Mouse (Mus musculus) stomach, embryonic 16.5 days (tissue): ENCODE measurements around the gene Akt1s1. TPM values are rescaled to one million over a fixed set of nuclear protein-coding genes. Genes with fewer than 3 reads are reported as not detected.

ENCODE experiments used
- ATAC-seq: fragments of 200-750 bp; cut with Nextera tagmentation; 2 replicates; pipeline ENCODE4 v1.8.0; 2017; ENCODE audit warnings: moderate number of reproducible peaks, moderate TSS enrichment; ENCODE audit not compliant: insufficient read depth, low FRiP score
- H3K27ac ChIP-seq: fragments of 300-500 bp; sonication (generic); 2 replicates; pipeline ENCODE4 v1.5.1; 2014; ENCODE audit warnings: low read length
- H3K27me3 ChIP-seq: fragments of 300-500 bp; sonication (generic); 2 replicates; pipeline ENCODE4 v1.6.1; 2014; ENCODE audit warnings: low read length, control low read depth, mixed read lengths; ENCODE audit not compliant: control insufficient read depth, insufficient read depth
- H3K36me3 ChIP-seq: fragments of 300-500 bp; sonication (generic); 2 replicates; pipeline ENCODE4 v1.6.1; 2014; ENCODE audit warnings: low read length; ENCODE audit not compliant: control insufficient read depth, insufficient read depth
- H3K4me1 ChIP-seq: fragments of 300-500 bp; sonication (generic); 2 replicates; pipeline ENCODE4 v1.6.1; 2014; ENCODE audit warnings: low read length, control low read depth, mixed read lengths; ENCODE audit not compliant: control insufficient read depth, insufficient read depth
- H3K4me2 ChIP-seq: fragments of 300-500 bp; sonication (generic); 2 replicates; pipeline ENCODE4 v1.6.1; 2014; ENCODE audit warnings: low read depth, low read length, mixed read lengths
- H3K4me3 ChIP-seq: fragments of 300-500 bp; sonication (generic); replicated peaks from 2 replicates; pipeline ENCODE4 v1.5.1; 2014; ENCODE audit warnings: mild to moderate bottlenecking, low read length
- H3K9ac ChIP-seq: fragments of 300-500 bp; sonication (generic); 2 replicates; pipeline ENCODE4 v1.6.1; 2014; ENCODE audit warnings: low read length
- H3K9me3 ChIP-seq: fragments of 300-500 bp; sonication (generic); replicated peaks from 2 replicates; pipeline ENCODE4 v1.6.1; 2016; ENCODE audit warnings: low read length, control low read depth; ENCODE audit not compliant: control insufficient read depth
- WGBS: fragments of 180-500 bp; shearing (Covaris S2); extraction: QIAGEN DNeasy Blood & Tissue Kit; methylation state at CpG from one replicate; pipeline ENCODE4 v1.1.7; 2014; 5-methylcytosine and 5-hydroxymethylcytosine counted together
- polyA plus RNA-seq: library from polyadenylated mRNA; unstranded; fragments of >200 nt; fragmentation: Nextera tagmentation; extraction: Ambion mirVana; gene quantifications from 2 replicates; pipeline ENCODE4 v1.2.1, GENCODE M21; 2015

Akt1s1 gene
- polyA plus RNA-seq, 1 experiment from 2014 or later = 83.1 TPM

- H3K27ac ChIP-seq = no peak overlapping the region
- 84% methylated on average over 9 of the region's 9 CpGs for WGBS
- no peaks in the 10 kb centered on the region; the same call in 1 of the 2 replicates for H3K27me3 ChIP-seq
- H3K4me1 ChIP-seq = peaks cover 14% of the 10 kb centered on the region
- no peak overlapping the region for H3K4me3 ChIP-seq
- no peaks in the 10 kb centered on the region for H3K36me3 ChIP-seq
- no peak for ATAC-seq
- H3K4me2 ChIP-seq = no peak overlapping the region
- H3K9ac ChIP-seq = no peak overlapping the region
- H3K9me3 ChIP-seq = no peaks in the 10 kb centered on the region
Observed at GRCm38 (mm10) chr7:44836423-44837053, 12.3 kb upstream of the Akt1s1 start.

- H3K36me3 ChIP-seq = 0 out of 2 replicates have a peak, but pooled peaks cover 8% of the 10 kb centered on the region
- no peak overlapping the region for H3K4me3 ChIP-seq
- no peak overlapping the region for H3K4me2 ChIP-seq
- no peaks in the 10 kb centered on the region for H3K9me3 ChIP-seq
- no peaks in the 10 kb centered on the region; the same call in 1 of the 2 replicates for H3K27me3 ChIP-seq
- H3K4me1 ChIP-seq = peaks cover 14% of the 10 kb centered on the region
- no peak overlapping the region for H3K9ac ChIP-seq
- 79% methylated on average over 6 of the region's 6 CpGs for WGBS
- no peak for ATAC-seq
- H3K27ac ChIP-seq = no peak overlapping the region
Observed at GRCm38 (mm10) chr7:44838073-44838472, 10.7 kb upstream of the Akt1s1 start.

- Histone ChIP-seq H3K36me3 (0 out of 2 replicates have a peak, but pooled peaks cover 8% of the 10 kb centered on the region), H3K4me1 (peaks cover 11% of the 10 kb centered on the region), H3K27ac (no peak overlapping the region), H3K4me2 (peak overlapping the region; percentile 68), H3K9me3 (no peaks in the 10 kb centered on the region), H3K9ac (peak overlapping the region; percentile 61), H3K4me3 (peak overlapping the region; percentile 39), H3K27me3 (no peaks in the 10 kb centered on the region; the same call in 1 of the 2 replicates)
- 33% methylated on average over 11 of the region's 11 CpGs for WGBS
- no peak for ATAC-seq
Observed at GRCm38 (mm10) chr7:44839171-44839490, 9.7 kb upstream of the Akt1s1 start.

GRCm38 (mm10) chr7:44839491-44840191 lies 9.2 kb upstream of the Akt1s1 start:
- H3K4me3 ChIP-seq = peak overlapping the region; percentile 39
- H3K9me3 ChIP-seq = no peaks in the 10 kb centered on the region
- no peak overlapping the region for H3K27ac ChIP-seq
- H3K36me3 ChIP-seq = 0 out of 2 replicates have a peak, but pooled peaks cover 8% of the 10 kb centered on the region
- H3K9ac ChIP-seq = peak overlapping the region; percentile 61
- H3K27me3 ChIP-seq = no peaks in the 10 kb centered on the region; the same call in 1 of the 2 replicates
- 3% methylated on average over 58 of the region's 58 CpGs for WGBS
- ATAC-seq = peak; percentile 49; the same call in 1 of the 2 replicates
- peaks cover 10% of the 10 kb centered on the region for H3K4me1 ChIP-seq
- peak overlapping the region; percentile 68 for H3K4me2 ChIP-seq

- ATAC-seq = no peak
- WGBS = 60% methylated on average over 14 of the region's 14 CpGs
- H3K27ac ChIP-seq = no peak overlapping the region
- no peaks in the 10 kb centered on the region for H3K9me3 ChIP-seq
- H3K27me3 ChIP-seq = no peaks in the 10 kb centered on the region; the same call in 1 of the 2 replicates
- H3K4me3 ChIP-seq = no peak overlapping the region
- no peak overlapping the region for H3K9ac ChIP-seq
- H3K36me3 ChIP-seq = peaks cover 11% of the 10 kb centered on the region; the same call in 1 of the 2 replicates
- peak overlapping the region; percentile 68; the same call in 1 of the 2 replicates for H3K4me2 ChIP-seq
- H3K4me1 ChIP-seq = peaks cover 10% of the 10 kb centered on the region
Observed at GRCm38 (mm10) chr7:44840426-44840825, 8.4 kb upstream of the Akt1s1 start.

- H3K9me3 ChIP-seq = no peaks in the 10 kb centered on the region
- no peaks in the 10 kb centered on the region; the same call in 1 of the 2 replicates for H3K27me3 ChIP-seq
- peaks cover 23% of the 10 kb centered on the region for H3K36me3 ChIP-seq
- H3K4me2 ChIP-seq = no peak overlapping the region
- 85% methylated on average over 8 of the region's 8 CpGs for WGBS
- no peak overlapping the region for H3K4me3 ChIP-seq
- H3K9ac ChIP-seq = no peak overlapping the region
- H3K4me1 ChIP-seq = peaks cover 10% of the 10 kb centered on the region
- no peak overlapping the region for H3K27ac ChIP-seq
- no peak for ATAC-seq
Observed at GRCm38 (mm10) chr7:44841825-44842463, 6.8 kb upstream of the Akt1s1 start.

- Histone ChIP-seq H3K27me3 (no peaks in the 10 kb centered on the region), H3K9ac (no peak overlapping the region), H3K4me2 (no peak overlapping the region), H3K4me1 (peaks cover 14% of the 10 kb centered on the region), H3K36me3 (peaks cover 23% of the 10 kb centered on the region), H3K27ac (no peak overlapping the region), H3K4me3 (no peak overlapping the region), H3K9me3 (no peaks in the 10 kb centered on the region)
- ATAC-seq = no peak
- WGBS = 93% methylated on average over 10 of the region's 10 CpGs
Observed at GRCm38 (mm10) chr7:44845006-44845405, 3.8 kb upstream of the Akt1s1 start.

- Histone ChIP-seq H3K9me3 (no peaks in the 10 kb centered on the region), H3K27me3 (no peaks in the 10 kb centered on the region), H3K4me3 (no peak overlapping the region), H3K4me2 (no peak overlapping the region), H3K27ac (no peak overlapping the region), H3K9ac (no peak overlapping the region), H3K4me1 (peaks cover 22% of the 10 kb centered on the region), H3K36me3 (peaks cover 23% of the 10 kb centered on the region)
- no peak for ATAC-seq
- WGBS = 84% methylated on average over 7 of the region's 7 CpGs
Observed at GRCm38 (mm10) chr7:44846804-44847203, 2.0 kb upstream of the Akt1s1 start.

GRCm38 (mm10) chr7:44847772-44848171 lies 1.0 kb upstream of the Akt1s1 start:
- ATAC-seq = no peak
- peaks cover 22% of the 10 kb centered on the region for H3K4me1 ChIP-seq
- H3K27me3 ChIP-seq = no peaks in the 10 kb centered on the region
- no peaks in the 10 kb centered on the region for H3K9me3 ChIP-seq
- peak overlapping the region; percentile 71 for H3K9ac ChIP-seq
- H3K4me2 ChIP-seq = peak overlapping the region; percentile 93
- 61% methylated on average over 5 of the region's 5 CpGs for WGBS
- H3K4me3 ChIP-seq = peak overlapping the region; percentile 66
- peaks cover 17% of the 10 kb centered on the region for H3K36me3 ChIP-seq
- H3K27ac ChIP-seq = peak overlapping the region; percentile 97; the same call in 1 of the 2 replicates
